Mouse (Mus musculus) heart, embryonic 16.5 days (tissue): ENCODE measurements around the gene Gas2l3. TPM values are rescaled to one million over a fixed set of nuclear protein-coding genes. Genes with fewer than 3 reads are reported as not detected.
A peak's percentile ranks its signal among the peaks of the same experiment; 100 is the strongest.

Experiments
- ATAC-seq: fragments of 200-750 bp; cut with Nextera tagmentation; replicated peaks from 2 replicates; pipeline ENCODE4 v1.8.0; 2017; ENCODE audit warnings: moderate number of reproducible peaks; ENCODE audit not compliant: insufficient read depth, low FRiP score; ENCODE audit errors: extremely low read depth
- H3K27ac ChIP-seq: fragments of 300-500 bp; sonication (generic); 2 replicates; pipeline ENCODE4 v1.5.1; 2014; ENCODE audit warnings: mild to moderate bottlenecking, low read length, control low read depth, moderate library complexity
- H3K27me3 ChIP-seq: fragments of 300-500 bp; sonication (generic); 2 replicates; pipeline ENCODE4 v1.6.1; 2014; ENCODE audit warnings: low read length, mixed read lengths; ENCODE audit not compliant: control insufficient read depth, insufficient read depth
- H3K36me3 ChIP-seq: fragments of 300-500 bp; sonication (generic); 2 replicates; pipeline ENCODE4 v1.6.1; 2014; ENCODE audit not compliant: control insufficient read depth, insufficient read depth
- H3K4me1 ChIP-seq: fragments of 300-500 bp; sonication (generic); 2 replicates; pipeline ENCODE4 v1.6.1; 2014; ENCODE audit warnings: low read length, mixed read lengths; ENCODE audit not compliant: control insufficient read depth, insufficient read depth
- H3K4me2 ChIP-seq: fragments of 300-500 bp; sonication (generic); 2 replicates; pipeline ENCODE4 v1.6.1; 2014; ENCODE audit warnings: low read depth, mild to moderate bottlenecking, control low read depth, low read length
- H3K4me3 ChIP-seq: fragments of 300-500 bp; sonication (generic); 2 replicates; pipeline ENCODE4 v1.5.1; 2014; ENCODE audit warnings: mild to moderate bottlenecking, control low read depth, low read length
- H3K9ac ChIP-seq: fragments of 300-500 bp; sonication (generic); 2 replicates; pipeline ENCODE4 v1.6.1; 2014; ENCODE audit warnings: low read length, control low read depth
- H3K9me3 ChIP-seq: fragments of 300-500 bp; sonication (generic); replicated peaks from 2 replicates; pipeline ENCODE4 v1.6.1; 2016; ENCODE audit warnings: low read length; ENCODE audit not compliant: control insufficient read depth
- WGBS: fragments of 180-500 bp; shearing (Covaris S2); extraction: QIAGEN DNeasy Blood & Tissue Kit; methylation state at CpG from one replicate; pipeline ENCODE4 v1.1.7; 2014; 5-methylcytosine and 5-hydroxymethylcytosine counted together
- polyA plus RNA-seq: library from polyadenylated mRNA; unstranded; fragments of >200 nt; fragmentation: Nextera tagmentation; extraction: Ambion mirVana; gene quantifications from 2 replicates; pipeline ENCODE4 v1.2.1, GENCODE M21; 2015

Gas2l3 gene
- polyA plus RNA-seq, 1 experiment from 2014 or later: 20.2 TPM

GRCm38 (mm10) chr10:89391571-89392163, 52.1 kb downstream of the Gas2l3 start:
- Histone ChIP-seq H3K4me2 (no peak overlapping the region), H3K9me3 (no peaks in the 10 kb centered on the region), H3K4me1 (no peaks in the 10 kb centered on the region), H3K9ac (no peak overlapping the region), H3K27me3 (no peaks in the 10 kb centered on the region), H3K36me3 (no peaks in the 10 kb centered on the region), H3K27ac (no peak overlapping the region), H3K4me3 (no peak overlapping the region)
- no peak for ATAC-seq
- WGBS: 88% methylated on average over 4 of the region's 4 CpGs

- no peak for ATAC-seq
- H3K9ac ChIP-seq: no peak overlapping the region
- 84% methylated on average over 3 of the region's 3 CpGs for WGBS
These were observed 57.3 kb downstream of the Gas2l3 start for GRCm38 (mm10) chr10:89386461-89386860.

DNA sequence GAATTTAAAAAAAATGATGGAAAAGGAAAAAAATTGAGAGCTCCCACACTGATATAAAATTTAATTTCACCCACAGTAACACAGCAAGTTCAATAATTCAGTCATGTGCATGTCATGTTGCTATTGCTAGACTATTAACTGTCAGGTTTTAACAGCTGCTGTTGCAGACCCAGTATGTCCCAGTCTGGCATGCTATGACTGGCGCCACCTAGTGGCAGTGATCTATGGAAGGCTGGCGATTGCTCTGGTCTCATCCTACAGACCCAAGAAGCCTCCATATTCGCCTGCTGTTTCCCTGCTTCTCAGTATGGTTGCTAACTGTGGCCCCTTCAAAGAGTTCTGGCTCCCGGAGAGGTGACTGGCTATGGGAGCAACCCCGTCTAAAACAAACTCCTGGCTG, 60.3 kb downstream of the Gas2l3 start:
- 8% methylated on average over 5 of the region's 5 CpGs for WGBS
- H3K36me3 ChIP-seq: no peaks in the 10 kb centered on the region
- no peak overlapping the region for H3K9ac ChIP-seq
- peak; percentile 58; the same call in 1 of the 2 replicates for ATAC-seq
- no peaks in the 10 kb centered on the region for H3K4me1 ChIP-seq
- H3K27ac ChIP-seq: no peak overlapping the region
- no peak overlapping the region for H3K4me3 ChIP-seq
- no peaks in the 10 kb centered on the region for H3K9me3 ChIP-seq
- H3K4me2 ChIP-seq: no peak overlapping the region
- no peaks in the 10 kb centered on the region for H3K27me3 ChIP-seq

More at GRCm38 (mm10) chr10:89386461-89386860, 57.3 kb downstream of the Gas2l3 start:
- no peaks in the 10 kb centered on the region for H3K36me3 ChIP-seq
- H3K4me3 ChIP-seq: no peak overlapping the region
- no peak overlapping the region for H3K4me2 ChIP-seq
- H3K4me1 ChIP-seq: no peaks in the 10 kb centered on the region
- H3K9me3 ChIP-seq: no peaks in the 10 kb centered on the region
- H3K27ac ChIP-seq: no peak overlapping the region
- no peaks in the 10 kb centered on the region for H3K27me3 ChIP-seq

DNA sequence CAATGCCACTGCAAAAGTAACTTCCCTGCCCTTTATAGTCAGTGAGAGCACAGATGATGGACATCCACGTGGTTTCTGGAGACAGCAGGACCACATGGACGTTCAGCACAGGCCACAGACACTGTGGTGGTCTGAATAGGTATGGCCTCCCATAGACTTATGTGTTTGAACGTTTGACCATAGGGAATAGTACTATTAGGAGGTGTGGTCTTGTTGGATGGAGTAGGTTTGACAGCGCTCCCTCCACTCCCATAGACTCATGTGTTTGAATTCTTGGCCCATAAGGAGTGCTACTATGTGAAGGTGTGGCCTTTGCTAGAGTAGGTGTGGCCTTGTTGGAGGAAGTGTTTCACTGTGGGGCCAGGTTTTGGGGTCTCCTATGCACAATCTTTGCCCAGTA, 66.0 kb downstream of the Gas2l3 start:
- 0 out of 2 replicates have a peak, but pooled peaks cover 2% of the 10 kb centered on the region for H3K9me3 ChIP-seq
- no peaks in the 10 kb centered on the region for H3K36me3 ChIP-seq
- no peak overlapping the region for H3K27ac ChIP-seq
- 66% methylated on average over 4 of the region's 4 CpGs for WGBS
- no peak overlapping the region for H3K4me2 ChIP-seq
- no peak overlapping the region for H3K4me3 ChIP-seq
- no peaks in the 10 kb centered on the region for H3K27me3 ChIP-seq
- no peak overlapping the region for H3K9ac ChIP-seq
- no peaks in the 10 kb centered on the region for H3K4me1 ChIP-seq
- no peak for ATAC-seq

- Histone ChIP-seq H3K36me3 (no peaks in the 10 kb centered on the region), H3K4me2 (no peak overlapping the region), H3K4me1 (no peaks in the 10 kb centered on the region), H3K27me3 (no peaks in the 10 kb centered on the region), H3K9me3 (no peaks in the 10 kb centered on the region), H3K9ac (no peak overlapping the region), H3K4me3 (no peak overlapping the region), H3K27ac (no peak overlapping the region)
- no peak for ATAC-seq
- WGBS: 25% methylated on average over 1 of the region's 1 CpGs
These were observed 73.7 kb downstream of the Gas2l3 start for GRCm38 (mm10) chr10:89370051-89370450.

GRCm38 (mm10) chr10:89358933-89359332, 84.8 kb downstream of the Gas2l3 start:
- WGBS: 61% methylated on average over 3 of the region's 3 CpGs
- no peaks in the 10 kb centered on the region for H3K9me3 ChIP-seq

More at GRCm38 (mm10) chr10:89358933-89359332, 84.8 kb downstream of the Gas2l3 start:
- Histone ChIP-seq H3K27ac (no peak overlapping the region), H3K4me3 (no peak overlapping the region), H3K36me3 (no peaks in the 10 kb centered on the region), H3K9ac (no peak overlapping the region), H3K4me2 (no peak overlapping the region), H3K27me3 (no peaks in the 10 kb centered on the region), H3K4me1 (no peaks in the 10 kb centered on the region)
- ATAC-seq: no peak

Other genes with a start within 250 kb of the Gas2l3 start
- 2.5 and 3.5 TPM in 2 replicates for gene Ano4, start 99.2 kb downstream of the Gas2l3 start, polyA plus RNA-seq
- gene Nr1h4, start 89.6 kb upstream of the Gas2l3 start, polyA plus RNA-seq: 0.99 and 1.2 TPM in 2 replicates
- 0.11 TPM in 2 replicates for gene Slc17a8, start 177.3 kb upstream of the Gas2l3 start, polyA plus RNA-seq
- 4.1 and 4.4 TPM in 2 replicates for gene Scyl2, start 242.3 kb upstream of the Gas2l3 start, polyA plus RNA-seq